Mouse (Mus musculus) liver, adult (tissue): ENCODE data around the gene H2-Ke6.

Experiments used
- GATA4 ChIP-seq: IDR thresholded peaks from 2 replicates; pipeline ENCODE4 v1.6.1; 2014; ENCODE audit warnings: mild to moderate bottlenecking, low read length; ENCODE audit not compliant: insufficient replicate concordance

Gene H2-Ke6

GRCm38 (mm10) chr17:34032806-34033205 lies 4.9 kb upstream of the H2-Ke6 start:
- no peak for TF ChIP-seq GATA4

DNA sequence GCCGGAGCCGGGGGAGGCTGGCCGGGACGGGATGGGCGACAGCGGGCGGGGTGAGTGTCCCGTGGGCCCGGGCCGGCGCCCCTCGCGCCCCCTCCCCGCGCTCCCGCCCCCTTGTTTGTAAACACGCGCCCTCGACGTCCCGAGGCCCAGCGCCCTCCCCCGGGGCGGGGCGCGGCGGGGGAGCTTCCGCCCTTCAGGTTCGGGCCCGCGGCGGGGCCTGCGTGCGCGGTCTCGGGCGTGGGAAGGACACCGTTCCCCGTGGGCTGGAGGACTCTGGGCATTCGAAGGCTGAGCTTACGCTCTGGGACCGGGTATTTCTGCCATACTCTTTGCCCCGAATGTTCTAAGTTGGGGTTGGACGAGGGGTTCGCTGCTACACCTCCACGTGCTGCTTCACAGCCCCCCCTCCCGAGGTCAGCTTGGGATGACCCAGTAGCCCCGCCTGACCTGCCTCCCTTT lies 4.3 kb upstream of the H2-Ke6 start:
- no peak for TF ChIP-seq GATA4

DNA sequence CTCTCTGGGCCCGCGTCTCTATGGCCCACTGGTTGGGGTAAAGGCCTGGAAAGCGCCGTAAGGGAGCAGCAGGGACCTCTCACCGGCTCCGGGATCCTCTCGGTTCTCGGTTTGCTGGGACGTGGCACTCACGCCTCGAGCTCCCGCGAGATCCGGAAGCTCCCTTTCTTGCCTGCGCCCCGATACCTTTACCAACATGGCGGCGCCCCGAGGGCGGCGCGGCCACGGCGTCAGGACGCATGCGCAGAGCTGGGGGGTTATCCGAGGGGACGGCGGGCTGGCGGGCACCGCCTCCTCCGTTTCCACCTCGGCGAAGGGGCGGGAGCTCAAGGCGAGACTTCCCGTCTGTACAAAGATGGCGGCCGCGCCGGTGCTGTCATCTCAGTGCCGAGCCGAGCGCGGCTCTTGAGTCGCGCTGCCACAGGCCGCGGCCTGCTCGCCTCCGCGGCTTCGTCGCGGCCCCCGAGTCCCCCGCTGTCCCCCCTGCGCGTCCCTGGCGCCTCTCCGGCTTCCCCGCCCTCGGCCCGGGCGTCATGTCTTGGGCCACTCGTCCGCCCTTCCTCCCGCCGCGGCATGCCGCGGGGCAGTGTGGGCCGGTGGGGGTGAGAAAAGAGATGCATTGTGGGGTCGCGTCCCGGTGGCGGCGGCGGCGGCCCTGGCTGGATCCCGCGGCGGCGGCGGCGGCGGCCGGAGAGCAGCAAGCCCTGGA lies 3.8 kb upstream of the H2-Ke6 start, which contains the start of the genes Slc39a7 and Rxrb:
Slc39a7 (minus strand) TSS at position 218 of the 709 bp plus-strand sequence.
Rxrb (plus strand) TSS at position 348 of the 709 bp plus-strand sequence.
- peak; percentile 68; the same call in 1 of the 2 replicates for TF ChIP-seq GATA4

DNA sequence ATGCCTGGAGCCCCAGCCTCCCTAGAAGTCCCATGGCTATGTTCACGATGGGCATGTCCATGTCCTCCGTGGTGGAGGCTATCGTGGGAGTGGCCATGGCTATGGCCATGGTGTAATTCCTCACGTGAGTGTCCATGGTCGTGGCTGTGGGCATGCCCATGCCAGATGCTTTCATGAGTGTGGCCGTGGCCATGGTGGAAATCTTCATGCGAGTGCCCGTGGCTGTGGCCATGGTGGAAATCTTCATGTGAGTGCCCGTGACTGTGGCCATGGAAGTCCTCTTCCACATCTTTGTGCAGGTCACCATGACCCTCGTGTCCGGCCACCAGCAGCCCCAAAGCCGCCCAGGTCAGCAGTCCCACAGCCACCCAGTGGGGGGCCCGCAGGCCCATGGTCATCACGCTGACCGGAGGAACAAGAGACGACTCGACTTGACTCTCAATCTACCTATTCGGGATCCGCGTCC lies 3.0 kb upstream of the H2-Ke6 start:
- TF ChIP-seq GATA4 = no peak

GRCm38 (mm10) chr17:34029890-34030595 lies 2.2 kb upstream of the H2-Ke6 start:
- no peak for TF ChIP-seq GATA4

- TF ChIP-seq GATA4 = no peak
Observed at GRCm38 (mm10) chr17:34029150-34029889, 1.5 kb upstream of the H2-Ke6 start.

DNA sequence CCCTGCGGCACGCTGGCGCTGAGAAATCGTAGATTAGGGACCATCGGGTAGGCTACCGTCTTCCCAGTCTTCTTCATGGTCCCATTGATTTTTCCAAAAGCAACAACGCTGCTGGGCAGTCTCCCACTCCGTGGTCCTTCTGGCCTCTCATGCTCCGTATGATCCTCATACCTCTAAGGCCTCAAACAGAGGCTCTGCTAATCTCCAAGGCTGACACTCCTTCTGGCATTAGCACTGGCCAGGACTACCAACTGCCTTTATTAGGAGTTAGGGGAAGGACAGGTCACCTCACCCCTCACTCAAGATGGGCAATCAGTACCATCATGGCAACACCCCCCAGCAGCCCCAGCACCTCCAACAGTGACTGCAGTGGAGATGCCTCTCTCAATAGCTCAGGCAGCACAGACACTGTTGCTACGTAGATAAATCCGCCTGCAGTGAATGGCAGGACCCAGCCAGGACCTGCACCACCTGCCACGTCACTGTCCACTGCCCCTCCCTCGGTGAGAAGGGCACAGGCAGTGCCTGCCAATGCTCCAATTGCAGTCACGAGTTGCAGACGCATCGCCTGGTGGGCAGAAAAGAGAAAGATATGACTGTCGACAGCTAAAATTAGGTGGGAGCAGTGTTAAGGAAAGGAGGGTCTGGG lies 765 bp upstream of the H2-Ke6 start:
- TF ChIP-seq GATA4 = no peak

DNA sequence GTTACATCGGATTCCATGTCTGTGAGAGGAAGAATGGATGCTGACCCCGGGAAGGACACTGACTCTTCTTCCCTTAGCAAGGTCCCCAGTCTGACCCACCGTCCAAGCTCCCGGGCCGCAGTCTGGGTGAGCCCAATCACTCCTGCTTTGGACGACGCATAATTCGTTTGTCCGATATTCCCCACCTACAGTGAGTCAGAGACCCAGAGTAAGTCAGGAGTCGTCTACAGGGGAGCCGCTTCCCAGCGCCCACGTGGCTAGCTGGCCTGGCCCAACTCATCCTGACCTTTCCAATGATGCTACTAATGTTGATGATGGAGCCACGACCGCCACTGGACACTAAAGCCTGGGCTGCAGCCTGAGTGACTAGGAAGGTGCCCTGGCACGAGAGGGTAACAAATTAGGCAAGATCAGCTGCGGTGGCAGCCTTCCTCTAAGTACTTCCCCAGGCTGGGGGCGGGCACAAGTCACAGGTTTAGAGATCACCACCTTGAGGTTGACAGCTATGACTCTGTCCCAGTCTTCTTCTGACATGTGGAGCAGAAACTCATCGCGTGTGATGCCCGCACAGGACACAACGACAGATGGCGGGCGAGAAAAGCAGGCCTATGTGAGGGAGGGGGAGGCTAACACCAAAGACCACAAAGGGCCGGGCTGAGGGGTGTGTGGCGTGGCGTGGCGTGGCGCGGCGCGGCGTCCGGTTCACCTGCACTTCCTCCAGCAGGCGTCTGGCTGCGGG lies 774 bp downstream of the H2-Ke6 start:
- TF ChIP-seq GATA4 = no peak

DNA sequence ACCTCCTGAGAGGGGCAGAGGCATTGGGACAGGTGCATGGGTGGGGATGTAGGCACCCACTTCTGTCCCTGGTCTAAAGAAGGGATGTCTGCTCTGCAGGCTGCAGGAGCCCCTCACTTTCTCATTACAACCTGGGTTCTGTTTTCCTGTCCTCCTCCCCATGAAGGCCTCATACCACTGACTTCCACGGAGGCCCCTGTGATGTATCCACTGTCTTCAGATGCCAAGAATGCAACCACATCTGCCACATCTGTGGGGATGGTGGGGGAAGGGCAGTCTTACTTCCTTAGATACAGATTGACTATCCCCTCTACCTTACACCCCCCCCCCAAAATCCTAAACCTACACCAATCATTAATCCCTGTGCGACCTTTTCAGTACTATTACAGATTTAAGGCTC lies 1.6 kb downstream of the H2-Ke6 start:
- TF ChIP-seq GATA4 = no peak

GRCm38 (mm10) chr17:34025756-34026151 lies 2.1 kb downstream of the H2-Ke6 start:
- TF ChIP-seq GATA4 = no peak

GRCm38 (mm10) chr17:34024861-34025755 lies 2.8 kb downstream of the H2-Ke6 start:
- no peak for TF ChIP-seq GATA4

DNA sequence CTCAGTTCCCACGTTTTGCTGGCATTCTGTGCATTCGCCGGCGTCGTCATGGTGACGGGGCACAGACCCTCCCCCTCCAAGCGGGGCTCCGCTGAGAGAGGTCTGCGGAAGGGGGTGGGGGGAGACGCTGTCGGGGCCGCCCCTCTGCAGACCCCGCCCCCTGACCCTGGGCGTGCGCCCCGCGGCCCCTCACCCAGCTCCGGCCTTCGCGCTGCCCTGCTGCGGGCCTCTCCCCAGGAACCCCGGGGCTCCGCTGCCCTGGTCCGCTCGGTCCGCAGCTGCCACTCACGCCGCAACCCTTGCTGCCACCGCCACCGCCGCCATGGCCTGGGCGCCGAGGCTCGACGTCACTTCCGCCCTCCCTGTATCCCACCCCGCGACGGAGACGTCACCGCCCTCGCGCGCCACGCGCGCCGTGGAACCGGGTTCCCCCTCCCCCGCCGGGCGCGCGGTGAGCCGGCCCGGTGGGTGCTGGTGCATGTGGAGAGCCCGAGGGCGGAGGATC lies 3.5 kb downstream of the H2-Ke6 start, which contains the start of gene Ring1:
Ring1 (minus strand) TSS at position 364 of the 505 bp plus-strand sequence.
- TF ChIP-seq GATA4 = no peak; the same call in 1 of the 2 replicates

GRCm38 (mm10) chr17:34023678-34024077 lies 4.2 kb downstream of the H2-Ke6 start:
- no peak for TF ChIP-seq GATA4
